Mouse (Mus musculus) hindbrain, embryonic 15.5 days (tissue): Measurements from ENCODE around the gene Azgp1. TPM values are rescaled to one million over a fixed set of nuclear protein-coding genes. Genes with fewer than 3 reads are reported as not detected.

Experiments used
- polyA plus RNA-seq: library from polyadenylated mRNA; unstranded; fragments of >200 nt; fragmentation: Nextera tagmentation; extraction: Ambion mirVana; gene quantifications from 2 replicates; pipeline ENCODE4 v1.2.1, GENCODE M21; 2015

Azgp1 gene
- polyA plus RNA-seq, 1 experiment from 2014 or later = not detected

Other genes with a start within 250 kb of the Azgp1 start
- gene Nyap1, start 239.9 kb upstream of the Azgp1 start, polyA plus RNA-seq = 44.1 and 48.5 TPM in 2 replicates
- 84.5 and 88.6 TPM in 2 replicates for gene Tsc22d4, start 235.8 kb upstream of the Azgp1 start, polyA plus RNA-seq
- 43.4 and 44.7 TPM in 2 replicates for gene Ppp1r35, start 202.7 kb upstream of the Azgp1 start, polyA plus RNA-seq
- 9.7 and 11.0 TPM in 2 replicates for gene Mepce, start 193.9 kb upstream of the Azgp1 start, polyA plus RNA-seq
- gene Zcwpw1, start 193.7 kb upstream of the Azgp1 start, polyA plus RNA-seq = 11.9 and 12.8 TPM in 2 replicates
- 0.21 and 0.43 TPM in 2 replicates for gene Pilra, start 145.2 kb upstream of the Azgp1 start, polyA plus RNA-seq
- gene Pilrb1, start 123.4 kb upstream of the Azgp1 start, polyA plus RNA-seq = not detected in 2 replicates
- gene Pilrb2, start 109.7 kb upstream of the Azgp1 start, polyA plus RNA-seq = not detected in 2 replicates
- gene Cyp3a13, start 59.9 kb upstream of the Azgp1 start, polyA plus RNA-seq = not detected in 2 replicates
- 1.3 and 1.7 TPM in 2 replicates for gene Gjc3, start 18.4 kb upstream of the Azgp1 start, polyA plus RNA-seq
- not detected in 2 replicates for gene Smok3a, start 39.7 kb downstream of the Azgp1 start, polyA plus RNA-seq
- not detected in 2 replicates for gene Smok3b, start 39.9 kb downstream of the Azgp1 start, polyA plus RNA-seq
- not detected in 2 replicates for gene Smok3c, start 71.7 kb downstream of the Azgp1 start, polyA plus RNA-seq
- gene Zkscan1, start 103.6 kb downstream of the Azgp1 start, polyA plus RNA-seq = 20.8 and 22.1 TPM in 2 replicates
- gene Zscan21, start 135.4 kb downstream of the Azgp1 start, polyA plus RNA-seq = 81.4 and 82.6 TPM in 2 replicates
- 26.5 and 31.3 TPM in 2 replicates for gene Zfp113, start 174.2 kb downstream of the Azgp1 start, polyA plus RNA-seq
- 313 and 320 TPM in 2 replicates for gene Cops6, start 179.6 kb downstream of the Azgp1 start, polyA plus RNA-seq
- 24.7 and 26.2 TPM in 2 replicates for gene Ap4m1, start 190.5 kb downstream of the Azgp1 start, polyA plus RNA-seq
- gene Mcm7, start 190.9 kb downstream of the Azgp1 start, polyA plus RNA-seq = 85.4 and 94.5 TPM in 2 replicates
- gene Taf6, start 205.9 kb downstream of the Azgp1 start, polyA plus RNA-seq = 75.5 and 77.7 TPM in 2 replicates
- gene Cnpy4, start 206.0 kb downstream of the Azgp1 start, polyA plus RNA-seq = 26.5 and 29.6 TPM in 2 replicates
- 12.4 and 14.7 TPM in 2 replicates for gene Mblac1, start 212.8 kb downstream of the Azgp1 start, polyA plus RNA-seq
- gene Nxpe5, start 244.4 kb downstream of the Azgp1 start, polyA plus RNA-seq = not detected in 2 replicates